Mouse (Mus musculus) neural tube, embryonic 10.5 days (tissue): ENCODE measurements at regions not wholly inside any gene's neighbourhood (a gene's known extent, or its start where the extent isn't known, plus 50 kb on each side); places are given as distances from the start of the nearest gene placed in this dataset.

ENCODE experiments used
- DNase-seq: peaks from one replicate; pipeline ENCODE4 v3.0.0-alpha.2; 2017; ENCODE audit warnings: low spot score; ENCODE audit errors: extremely low spot score

- DNase-seq: no peak
These were observed 237.5 kb upstream of the Zic3 start for GRCm38 (mm10) chrX:57784959-57785358.

- DNase-seq: no peak
These were observed 234.9 kb upstream of the Zic3 start for GRCm38 (mm10) chrX:57787615-57788014.

DNA sequence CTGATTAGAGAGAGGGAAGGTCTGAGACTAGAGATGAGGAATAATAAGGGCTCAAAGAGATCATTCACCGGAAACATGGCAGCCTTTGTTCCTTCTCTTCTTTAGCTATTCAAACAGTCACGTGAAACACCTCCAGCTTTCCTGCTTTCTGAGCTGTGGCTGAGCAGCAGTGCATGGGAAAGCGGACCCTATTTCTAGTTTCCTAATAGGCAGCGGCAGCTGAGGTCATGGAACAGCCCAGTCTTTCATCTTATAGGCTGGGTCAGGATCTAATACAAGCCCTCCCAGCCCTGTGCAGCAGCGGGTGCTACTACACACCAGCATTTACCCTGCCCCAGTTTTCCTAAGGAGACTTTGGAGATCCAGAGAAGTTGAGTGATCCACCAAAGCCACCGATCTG, 224.5 kb upstream of the Zic3 start:
- DNase-seq: peak; percentile 13

- DNase-seq: no peak
These were observed 224.1 kb upstream of the Zic3 start for GRCm38 (mm10) chrX:57798394-57798793.

DNA sequence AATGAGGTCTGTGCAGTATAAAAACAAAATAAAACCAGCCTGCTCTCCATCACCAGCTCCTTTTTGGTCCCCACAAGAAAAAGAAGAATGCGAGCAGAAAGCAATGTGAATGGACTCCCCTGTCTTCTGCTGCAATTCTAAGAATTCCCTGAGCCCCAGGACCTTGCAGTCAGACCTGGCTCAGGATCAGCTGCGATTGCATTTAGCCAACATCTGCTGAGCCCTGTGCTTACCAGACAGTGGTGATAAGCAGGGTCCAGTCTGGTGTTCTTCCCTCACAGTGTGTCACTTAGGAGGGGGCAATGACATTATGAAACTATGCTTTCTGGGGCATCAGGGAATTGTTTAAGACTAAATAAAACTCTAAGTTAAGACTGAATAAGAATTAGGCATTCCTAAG, 223.6 kb upstream of the Zic3 start:
- DNase-seq: no peak
